Mouse (Mus musculus): ENCODE data around the gene Gm11172.

Gm11172 gene

GRCm38 (mm10) chr16:10812865-10813371, at the start of gene Gm11172:
TSS of gene Gm11172 (plus strand) at chr16:10812915.
- DNase-seq = no peak

GRCm38 (mm10) chr16:10763540-10764264, 49.0 kb upstream of the Gm11172 start:
- DNase-seq = no peak

GRCm38 (mm10) chr16:10764323-10764722, 48.4 kb upstream of the Gm11172 start:
- DNase-seq = no peak

- peak; percentile 73 to 78 for DNase-seq
These were observed 45.6 kb upstream of the Gm11172 start for GRCm38 (mm10) chr16:10767158-10767557.

GRCm38 (mm10) chr16:10768821-10769220, 43.9 kb upstream of the Gm11172 start:
- DNase-seq = no peak

GRCm38 (mm10) chr16:10769661-10770060, 43.1 kb upstream of the Gm11172 start:
- no peak for DNase-seq

- no peak for DNase-seq
These were observed 42.0 kb upstream of the Gm11172 start for GRCm38 (mm10) chr16:10770531-10771325.

GRCm38 (mm10) chr16:10771769-10772510, 40.8 kb upstream of the Gm11172 start:
- DNase-seq = no peak

GRCm38 (mm10) chr16:10773543-10773942, 39.2 kb upstream of the Gm11172 start:
- no peak for DNase-seq

GRCm38 (mm10) chr16:10774726-10775125, 38.0 kb upstream of the Gm11172 start:
- DNase-seq = no peak

- DNase-seq = no peak
These were observed 36.4 kb upstream of the Gm11172 start for GRCm38 (mm10) chr16:10776322-10776721.

GRCm38 (mm10) chr16:10777579-10778160, 35.0 kb upstream of the Gm11172 start:
- DNase-seq = no peak

GRCm38 (mm10) chr16:10780631-10781120, 32.0 kb upstream of the Gm11172 start:
- no peak for DNase-seq

- no peak for DNase-seq
These were observed 30.8 kb upstream of the Gm11172 start for GRCm38 (mm10) chr16:10781862-10782371.

- DNase-seq = no peak
These were observed 30.2 kb upstream of the Gm11172 start for GRCm38 (mm10) chr16:10782377-10783151.

- no peak for DNase-seq
These were observed 29.6 kb upstream of the Gm11172 start for GRCm38 (mm10) chr16:10783152-10783434.

GRCm38 (mm10) chr16:10783451-10783850, 29.3 kb upstream of the Gm11172 start:
- DNase-seq = no peak

- peak; percentile 32 to 50 for DNase-seq
These were observed 28.6 kb upstream of the Gm11172 start for GRCm38 (mm10) chr16:10783883-10784792.

GRCm38 (mm10) chr16:10784793-10785370, 27.8 kb upstream of the Gm11172 start:
- DNase-seq = peak; percentile 85 to 91

Measured in cerebellum, adult 18-20 months (tissue).